Mouse (Mus musculus) cerebellum, postnatal 25 days (tissue): ENCODE measurements at regions not wholly inside any gene's neighbourhood (a gene's known extent, or its start where the extent isn't known, plus 50 kb on each side); places are given as distances from the start of the nearest gene placed in this dataset.

ENCODE experiments used
- DNase-seq, 2 experiments: peaks; one replicate each; pipeline ENCODE4 v3.0.0; 2021; ENCODE audit warnings: mixed read lengths in 2 of 2

- no peak for DNase-seq
Observed at GRCm38 (mm10) chr12:79905828-79906737, 206.7 kb downstream of the Zfp36l1 start.

GRCm38 (mm10) chr12:79904913-79905549 is 207.8 kb downstream of the Zfp36l1 start:
- peak; percentile 16 to 17 for DNase-seq

GRCm38 (mm10) chr12:79902761-79903160 is 210.1 kb downstream of the Zfp36l1 start:
- DNase-seq = no peak

GRCm38 (mm10) chr12:79902163-79902562 is 210.7 kb downstream of the Zfp36l1 start:
- DNase-seq = no peak

- DNase-seq = no peak
Observed at GRCm38 (mm10) chr12:79898198-79898930, 214.4 kb downstream of the Zfp36l1 start.

GRCm38 (mm10) chr12:79895975-79896374 is 216.8 kb downstream of the Zfp36l1 start:
- no peak for DNase-seq

GRCm38 (mm10) chr12:79895324-79895723 is 217.5 kb downstream of the Zfp36l1 start:
- no peak for DNase-seq

- no peak for DNase-seq
Observed at GRCm38 (mm10) chr12:79892871-79893270, 219.9 kb downstream of the Zfp36l1 start.

GRCm38 (mm10) chr12:79891942-79892341 is 220.9 kb downstream of the Zfp36l1 start:
- DNase-seq = no peak

GRCm38 (mm10) chr12:79890887-79891286 is 221.9 kb downstream of the Zfp36l1 start:
- DNase-seq = no peak

- DNase-seq = no peak
Observed at GRCm38 (mm10) chr12:79890291-79890690, 222.5 kb downstream of the Zfp36l1 start.

GRCm38 (mm10) chr12:79888812-79889211 is 224.0 kb downstream of the Zfp36l1 start:
- DNase-seq = no peak

GRCm38 (mm10) chr12:79888086-79888485 is 224.7 kb downstream of the Zfp36l1 start:
- DNase-seq = no peak

- DNase-seq = peak; percentile 42 to 64
Observed at GRCm38 (mm10) chr12:79887225-79887886, 225.5 kb downstream of the Zfp36l1 start.

GRCm38 (mm10) chr12:79886494-79886893 is 226.3 kb downstream of the Zfp36l1 start:
- DNase-seq = no peak

- no peak for DNase-seq
Observed at GRCm38 (mm10) chr12:79885286-79885685, 227.5 kb downstream of the Zfp36l1 start.

GRCm38 (mm10) chr12:79883651-79884050 is 229.2 kb downstream of the Zfp36l1 start:
- DNase-seq = no peak

- DNase-seq = no peak
Observed at GRCm38 (mm10) chr12:79880751-79881261, 232.0 kb downstream of the Zfp36l1 start.

GRCm38 (mm10) chr12:79880346-79880745 is 232.5 kb downstream of the Zfp36l1 start:
- no peak for DNase-seq

- DNase-seq = no peak
Observed at GRCm38 (mm10) chr12:79879918-79880273, 232.9 kb downstream of the Zfp36l1 start.

GRCm38 (mm10) chr12:79879093-79879917 is 233.5 kb downstream of the Zfp36l1 start:
- DNase-seq = no peak

- DNase-seq = no peak
Observed at GRCm38 (mm10) chr12:79878766-79879092, 234.1 kb downstream of the Zfp36l1 start.
